Mouse (Mus musculus) spleen, postnatal 0 days (tissue): ENCODE measurements around the gene Tmco3. TPM values are rescaled to one million over a fixed set of nuclear protein-coding genes. Genes with fewer than 3 reads are reported as not detected.

Source experiments
- polyA plus RNA-seq: library from polyadenylated mRNA; unstranded; fragments of >200 nt; fragmentation: Nextera tagmentation; extraction: Ambion mirVana; gene quantifications from 2 replicates; pipeline ENCODE4 v1.2.1, GENCODE M21; 2015

Gene Tmco3
- polyA plus RNA-seq, result 9.6 and 11.7 TPM in 2 replicates

DNA sequence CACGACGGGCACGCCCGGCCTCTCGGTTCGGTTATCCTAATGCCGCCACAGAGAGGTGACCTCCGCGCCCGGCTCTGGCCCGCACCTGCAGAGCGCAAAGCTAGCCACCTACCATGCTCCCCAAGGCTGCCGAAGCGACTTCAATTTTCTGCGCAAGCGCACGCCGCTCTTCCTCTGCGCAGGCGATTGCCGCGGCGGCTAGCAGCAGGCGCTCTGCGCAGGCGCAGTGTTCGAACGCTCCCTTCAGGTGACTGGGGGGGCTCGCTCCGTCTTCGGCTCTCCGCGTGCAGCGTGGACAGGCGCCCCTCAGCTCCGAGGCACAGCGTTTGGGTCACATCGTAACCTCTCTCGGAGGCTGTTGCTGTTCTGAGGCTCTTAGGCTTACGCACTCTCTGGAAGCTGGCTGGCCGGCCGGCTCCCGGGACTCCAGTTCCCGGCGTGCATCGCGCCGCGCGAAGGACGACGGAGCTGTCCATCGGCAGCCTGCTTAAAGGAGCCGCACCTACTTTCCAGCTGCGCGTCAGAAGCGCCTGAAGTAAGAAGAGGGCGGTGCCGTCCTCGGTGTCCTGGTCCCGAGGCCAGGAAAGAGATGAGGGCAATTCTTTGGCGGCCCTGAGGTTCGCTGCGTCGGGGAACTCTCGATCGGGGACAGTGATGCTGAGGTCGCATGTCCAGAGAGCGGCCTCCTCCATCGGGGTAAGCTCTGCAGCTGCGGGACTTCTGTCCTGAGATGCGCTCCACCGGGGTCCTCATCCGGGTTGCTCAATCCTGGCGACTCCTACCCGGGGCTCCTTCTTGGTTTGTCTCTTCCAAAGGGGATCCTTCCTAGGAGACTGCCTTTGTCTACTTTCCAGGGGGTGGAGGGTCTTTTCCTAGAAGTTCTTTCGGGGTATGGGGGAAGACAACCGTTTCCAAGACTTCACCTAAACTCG lies at the start of gene Tmco3, which contains the start of gene Dcun1d2:
Tmco3 (plus strand) TSS at position 499 of the 932 bp plus-strand sequence.
Dcun1d2 (minus strand) TSS at position 440 of the 932 bp plus-strand sequence.

DNA sequence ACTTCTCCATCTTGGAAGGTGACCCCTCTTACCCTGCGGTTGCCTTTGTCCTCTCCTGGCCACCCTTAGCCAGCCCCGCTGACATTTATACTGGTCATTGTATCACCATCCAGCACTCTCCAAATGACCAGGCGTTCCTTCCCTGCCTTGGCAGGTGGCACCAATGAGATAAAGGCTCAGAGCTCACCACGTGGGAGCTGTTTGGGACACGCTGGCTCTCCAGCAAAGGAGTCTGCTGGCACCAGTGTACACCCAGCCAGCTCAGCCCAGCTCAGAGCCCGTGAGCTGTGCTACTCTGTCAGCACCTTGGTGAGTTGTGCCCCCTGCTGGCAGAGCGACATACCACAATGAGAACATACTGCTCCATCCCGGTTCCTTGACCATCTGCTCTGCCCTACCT lies 34.0 kb upstream of the Tmco3 start, which contains the start of gene Adprhl1:
Adprhl1 (minus strand) TSS at position 144 of the 400 bp plus-strand sequence.

DNA sequence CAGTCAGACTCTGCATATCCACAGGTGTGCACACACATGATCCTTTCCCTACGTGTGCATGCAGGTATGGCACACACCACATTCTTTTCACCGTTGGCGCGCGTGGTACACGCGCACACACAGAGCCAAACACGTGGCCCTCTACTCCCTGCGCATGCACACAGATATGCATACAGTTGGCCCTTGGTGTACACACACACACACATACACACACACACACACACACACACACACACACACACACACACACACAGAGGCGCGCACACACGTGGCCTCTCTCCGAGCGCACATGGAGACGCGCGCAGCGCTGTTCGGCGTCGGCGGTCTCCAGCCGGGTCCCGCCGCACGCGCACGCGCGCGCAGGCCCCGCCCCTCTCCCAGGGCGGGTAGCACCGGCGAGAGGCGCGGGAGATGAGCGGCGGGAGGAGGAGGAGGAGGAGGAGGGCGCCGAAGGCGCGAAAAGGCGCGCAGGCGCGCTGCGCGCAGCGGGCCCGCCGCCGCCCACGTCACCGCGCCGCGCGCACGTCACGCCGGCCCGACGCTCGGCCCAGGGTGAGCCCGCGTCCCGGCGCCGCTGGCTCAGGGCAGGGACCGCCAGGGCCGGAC lies 50.4 kb downstream of the Tmco3 start, which contains the start of gene Tfdp1:
Tfdp1 (plus strand) TSS at position 497 of the 606 bp plus-strand sequence.

Other genes starting within 250 kb of the Tmco3 start
- gene Proz, start 227.3 kb upstream of the Tmco3 start, polyA plus RNA-seq, result 0.14 and 0.30 TPM in 2 replicates
- gene Pcid2, start 182.7 kb upstream of the Tmco3 start, polyA plus RNA-seq, result 15.8 and 17.3 TPM in 2 replicates
- gene Cul4a, start 182.6 kb upstream of the Tmco3 start, polyA plus RNA-seq, result 92.5 and 94.2 TPM in 2 replicates
- gene Lamp1, start 129.0 kb upstream of the Tmco3 start, polyA plus RNA-seq, result 155 and 184 TPM in 2 replicates
- gene Grtp1, start 87.6 kb upstream of the Tmco3 start, polyA plus RNA-seq, result 5.9 and 7.3 TPM in 2 replicates
- not detected in 2 replicates for gene Adprhl1, start 34.0 kb upstream of the Tmco3 start, polyA plus RNA-seq
- 8.3 and 9.5 TPM in 2 replicates for gene Dcun1d2, start 59 bp upstream of the Tmco3 start, polyA plus RNA-seq
- gene Tfdp1, start 50.6 kb downstream of the Tmco3 start, polyA plus RNA-seq, result 137 and 139 TPM in 2 replicates
- 0.14 TPM in 1 of 2 replicates, not detected in the other for gene Atp4b, start 108.6 kb downstream of the Tmco3 start, polyA plus RNA-seq
- 0.04 TPM in 1 of 2 replicates, not detected in the other for gene Grk1, start 116.9 kb downstream of the Tmco3 start, polyA plus RNA-seq
- gene Tmem255b, start 147.0 kb downstream of the Tmco3 start, polyA plus RNA-seq, result 0.84 and 1.1 TPM in 2 replicates
- gene Gas6, start 206.3 kb downstream of the Tmco3 start, polyA plus RNA-seq, result 29.0 and 47.1 TPM in 2 replicates